Mouse (Mus musculus) CD4-positive, CD25-positive, alpha-beta regulatory T cell, adult 4 months (primary cell): ENCODE results near the gene Rxra. TPM values are rescaled to one million over a fixed set of nuclear protein-coding genes. Genes with fewer than 3 reads are reported as not detected.
A peak's percentile ranks its signal among the peaks of the same experiment; 100 is the strongest.

ENCODE experiments used
- ATAC-seq: one replicate; pipeline ENCODE4 v1.8.0; 2017
- polyA plus RNA-seq, 2 experiments: library from polyadenylated mRNA; unstranded; fragments of 100-300 nt; shearing (Covaris generic); gene quantifications; one replicate each; pipeline ENCODE4 v1.2.1; 2017

Rxra gene
- polyA plus RNA-seq, 2 experiments from 2014 or later, result 3.3 to 7.8 TPM

DNA sequence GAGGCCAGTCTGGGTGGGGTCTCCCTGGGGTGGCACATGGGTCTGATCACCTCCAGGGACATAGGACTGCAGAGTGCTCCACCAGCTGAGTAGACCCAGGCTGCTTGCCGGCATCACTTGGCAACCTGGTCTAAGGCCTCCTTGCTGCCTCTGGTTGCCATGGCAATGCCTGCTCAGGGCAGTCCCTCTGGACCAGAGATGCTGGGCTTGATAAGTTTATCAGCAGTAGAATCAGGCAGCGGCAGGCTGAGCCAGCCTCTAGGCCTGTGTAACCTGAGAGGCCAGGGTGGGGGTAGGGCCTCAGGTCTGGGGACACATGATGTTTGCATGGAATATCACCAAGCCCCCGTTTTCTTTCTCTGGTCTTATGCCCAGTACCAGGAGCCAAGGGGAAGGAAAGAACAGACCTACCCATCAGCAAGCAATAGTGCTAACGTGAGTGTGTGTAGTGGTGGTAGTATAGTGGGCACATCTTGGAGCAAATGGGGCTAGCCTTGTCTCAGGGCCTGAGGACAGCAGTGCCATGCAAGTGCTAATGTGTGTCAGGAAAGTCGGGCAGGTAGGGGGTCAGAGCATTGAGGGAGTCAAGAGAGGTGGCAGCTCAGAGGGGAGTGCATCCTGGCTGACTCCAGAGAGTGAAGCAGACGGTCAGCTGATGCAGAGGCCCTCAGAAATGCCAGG lies 88.2 kb downstream of the Rxra start:
- ATAC-seq, result no peak

DNA sequence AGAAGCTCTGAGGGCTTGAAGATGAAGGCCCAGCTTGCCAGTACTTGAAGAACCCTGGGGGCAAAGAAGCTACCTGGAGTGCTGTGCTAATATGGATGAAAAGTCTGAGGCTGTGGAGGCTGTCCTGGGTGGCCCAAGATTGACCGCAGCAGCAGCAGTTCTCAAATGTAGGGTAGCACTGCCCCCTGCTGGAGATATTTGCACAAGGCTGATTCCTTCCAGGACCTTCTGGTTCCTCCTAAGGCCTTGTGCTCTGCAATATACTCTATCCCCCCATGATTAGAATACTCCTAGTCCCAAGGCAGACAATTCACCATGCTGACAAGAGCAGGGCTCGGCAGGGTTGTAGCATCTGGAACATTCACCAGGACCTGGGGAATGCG lies 88.7 kb downstream of the Rxra start:
- peak; percentile 63 for ATAC-seq

DNA sequence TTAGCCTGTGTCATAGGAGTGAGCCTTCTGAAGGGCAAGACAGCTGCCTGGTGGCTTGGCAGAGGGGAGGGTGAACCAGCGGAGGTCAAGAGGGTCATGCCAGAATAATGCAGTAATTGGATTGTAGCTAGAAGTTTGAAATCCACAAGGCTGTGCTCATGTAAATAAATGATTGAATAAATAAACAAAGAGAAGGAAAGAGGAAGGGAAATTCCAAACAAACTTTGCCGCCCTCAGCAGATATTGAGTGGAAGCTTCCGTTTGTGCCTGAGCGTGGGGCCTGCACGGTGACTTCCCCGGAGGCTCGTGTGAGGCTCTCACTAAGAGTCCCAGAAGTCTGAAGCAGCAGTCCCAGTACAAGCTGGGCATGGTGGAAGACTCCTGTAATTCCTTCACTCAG lies 91.5 kb downstream of the Rxra start:
- ATAC-seq, result no peak

DNA sequence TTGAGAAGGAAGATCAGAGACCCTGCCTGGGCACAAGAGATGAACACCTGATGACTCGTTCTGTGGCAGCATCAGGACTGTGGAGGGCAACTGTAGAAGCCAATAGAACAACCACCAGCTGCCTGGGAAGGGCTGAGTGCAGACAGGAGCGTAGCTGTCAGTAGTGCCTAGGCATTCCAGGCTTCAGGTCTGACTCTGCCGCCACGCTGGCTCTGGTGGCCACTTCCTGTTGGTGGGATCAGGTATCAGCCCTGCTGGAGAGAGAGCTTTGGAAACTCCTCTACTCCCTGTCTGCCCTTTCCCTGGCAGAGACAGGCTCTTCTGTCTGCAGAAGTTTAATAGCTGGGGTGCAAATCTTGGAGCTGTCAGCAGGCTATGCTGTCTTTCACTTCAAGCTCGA lies 93.5 kb downstream of the Rxra start:
- no peak for ATAC-seq

DNA sequence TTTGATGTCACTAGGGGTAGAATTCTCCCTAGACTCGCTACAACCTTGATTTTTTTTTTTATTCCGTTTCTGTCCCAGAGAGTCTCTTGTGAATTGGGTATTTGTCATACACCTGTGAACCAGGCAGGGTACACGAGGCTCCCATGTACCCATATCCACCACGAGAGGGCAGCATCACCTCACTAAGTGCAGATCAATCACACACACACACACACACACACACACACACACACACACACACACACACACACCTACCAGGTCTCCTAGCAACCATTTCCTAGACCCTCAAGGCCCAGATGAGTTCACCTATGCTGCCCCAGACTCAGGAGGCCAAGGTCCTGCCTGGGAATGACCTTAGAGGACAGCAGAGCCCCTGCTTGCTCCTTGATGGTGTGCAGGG lies 94.0 kb downstream of the Rxra start:
- ATAC-seq, result no peak

DNA sequence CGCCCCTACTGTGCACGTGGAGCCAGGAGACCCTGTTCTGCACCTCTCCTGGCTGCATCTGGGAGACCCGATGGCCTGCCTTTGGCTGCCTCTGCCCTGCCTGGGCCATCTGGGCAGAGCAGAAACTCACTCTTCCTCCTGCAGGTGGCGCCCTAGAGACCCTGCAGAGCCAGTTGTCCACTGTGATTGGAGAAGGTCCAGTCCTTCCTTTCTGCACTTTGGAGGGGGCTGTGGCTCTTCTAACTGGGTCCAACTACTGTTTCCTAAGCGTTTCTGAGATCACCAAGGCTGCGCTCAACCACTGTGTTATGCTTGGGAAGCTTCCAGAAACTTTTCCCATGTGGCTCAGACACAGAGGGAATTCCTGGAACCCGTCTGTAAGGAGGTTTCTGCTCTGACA lies 95.7 kb downstream of the Rxra start:
- no peak for ATAC-seq

DNA sequence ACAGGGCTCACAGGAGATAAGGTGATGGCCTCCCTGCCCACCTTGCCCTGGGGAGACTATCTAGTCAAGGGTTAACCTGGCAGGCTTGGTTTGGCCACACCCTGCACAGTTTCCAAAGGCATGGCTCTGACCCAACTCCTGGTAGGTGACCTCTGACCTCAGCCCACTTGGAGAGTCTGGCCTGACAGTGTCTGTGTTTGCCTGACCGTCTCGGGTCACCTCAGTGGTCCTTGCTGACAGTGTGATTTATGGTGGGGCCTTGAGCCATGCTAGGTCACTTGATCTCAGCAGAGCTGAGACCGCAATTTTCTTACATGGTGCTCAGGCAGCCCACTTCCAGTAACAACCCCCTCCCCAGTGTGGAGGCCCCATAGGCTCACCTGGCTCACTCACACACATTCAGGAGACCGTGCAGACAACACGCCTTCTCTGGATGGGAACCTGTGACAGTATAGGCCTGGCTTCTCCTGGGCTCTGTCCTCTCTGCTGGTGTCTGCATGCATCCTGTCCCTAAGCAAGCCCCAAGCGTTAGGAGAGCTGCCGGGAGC lies 96.7 kb downstream of the Rxra start:
- ATAC-seq, result no peak

DNA sequence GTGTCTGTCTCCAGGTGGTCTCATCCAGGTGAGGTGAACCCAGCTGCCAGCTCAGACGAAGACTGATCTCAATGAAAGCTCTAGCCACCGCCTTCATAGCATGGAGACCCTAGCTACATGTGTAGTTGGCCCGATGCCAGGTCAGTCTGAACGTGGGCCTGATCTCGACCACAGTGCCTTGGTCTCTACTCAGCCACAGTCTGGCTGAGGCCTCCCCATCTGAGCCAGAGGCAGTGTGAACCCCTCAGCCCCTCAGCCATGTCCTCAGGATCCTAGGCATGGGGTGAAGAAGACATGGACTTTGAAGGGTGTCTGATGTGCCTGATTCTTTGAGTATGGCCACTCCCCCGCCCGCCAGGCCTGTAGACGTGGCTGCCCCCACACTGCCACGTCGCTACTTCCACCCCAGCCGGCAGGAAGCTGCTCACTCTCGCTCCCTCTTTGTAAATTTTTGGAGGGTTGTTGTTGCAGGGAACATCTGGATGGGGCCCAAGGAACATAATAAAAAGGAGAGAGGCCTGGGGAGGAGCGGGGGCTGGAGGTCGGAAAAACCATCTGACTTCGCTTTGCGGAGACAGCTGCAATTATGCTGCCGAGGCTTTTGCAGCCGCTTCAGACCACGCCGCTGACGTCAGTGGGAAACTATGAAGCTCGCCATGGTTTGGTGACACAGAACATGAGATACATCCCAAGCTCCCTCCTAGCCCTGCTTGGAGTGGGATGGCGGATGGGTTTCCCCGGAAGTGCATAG lies 97.9 kb downstream of the Rxra start:
- ATAC-seq, result no peak

DNA sequence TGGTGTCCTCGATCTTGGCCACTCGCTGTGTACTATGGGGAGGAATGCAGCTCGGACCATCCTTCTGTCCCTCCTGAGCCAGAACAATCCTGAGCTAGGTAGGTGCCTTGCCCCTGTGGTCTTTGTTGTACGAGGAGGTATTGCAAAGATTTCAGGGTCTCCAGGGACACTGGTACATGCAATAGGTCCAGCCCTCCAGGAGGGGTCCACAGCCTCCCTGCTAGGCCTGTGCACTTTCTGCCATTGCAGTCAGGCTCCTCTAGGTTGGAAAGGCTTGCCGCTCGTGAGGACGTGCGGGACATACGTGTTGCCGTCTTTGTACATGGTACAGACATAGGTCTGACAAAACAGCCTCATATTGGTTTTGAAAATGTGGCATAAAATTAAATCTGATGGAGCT lies 98.8 kb downstream of the Rxra start:
- ATAC-seq, result no peak

DNA sequence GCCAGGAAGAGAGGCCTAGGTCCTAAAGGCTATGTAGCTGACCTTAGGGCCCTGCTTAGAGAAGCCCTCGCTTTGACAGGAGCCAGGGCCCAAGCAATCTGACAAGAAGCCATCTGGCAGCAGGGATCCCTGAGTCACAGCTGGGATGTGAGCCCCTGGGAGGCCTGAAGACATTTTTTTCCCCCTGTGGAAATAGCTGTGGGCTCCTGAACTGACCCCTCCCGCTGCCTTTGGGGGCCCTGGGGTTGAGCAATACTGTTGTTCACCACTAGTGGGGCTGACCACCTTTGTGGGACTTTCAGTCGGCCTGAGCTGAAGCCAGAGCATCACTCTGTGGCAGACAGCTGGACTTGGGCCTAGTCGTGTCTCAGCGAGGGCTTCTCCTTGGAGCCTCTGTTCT lies 99.4 kb downstream of the Rxra start:
- ATAC-seq, result no peak

DNA sequence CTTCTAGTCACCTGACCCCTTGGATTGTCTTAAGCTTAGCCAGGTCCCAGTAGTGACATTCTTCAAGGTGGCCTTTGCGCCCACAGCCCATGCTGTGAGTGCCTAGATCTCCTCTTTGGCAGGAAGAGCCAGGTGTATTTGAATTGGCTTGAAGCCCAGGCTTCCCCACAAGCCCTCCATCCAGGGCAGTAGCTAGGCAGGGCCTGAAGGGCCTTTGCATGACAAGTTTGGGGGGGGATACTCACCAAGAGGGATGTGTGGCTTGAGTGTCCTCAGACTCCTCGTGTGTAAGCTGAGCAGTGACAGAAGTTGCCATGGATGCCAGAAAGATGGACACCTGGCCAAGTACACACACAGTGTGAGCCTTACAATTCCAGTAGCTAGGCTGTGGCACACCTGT lies 101.5 kb downstream of the Rxra start:
- ATAC-seq, result no peak

DNA sequence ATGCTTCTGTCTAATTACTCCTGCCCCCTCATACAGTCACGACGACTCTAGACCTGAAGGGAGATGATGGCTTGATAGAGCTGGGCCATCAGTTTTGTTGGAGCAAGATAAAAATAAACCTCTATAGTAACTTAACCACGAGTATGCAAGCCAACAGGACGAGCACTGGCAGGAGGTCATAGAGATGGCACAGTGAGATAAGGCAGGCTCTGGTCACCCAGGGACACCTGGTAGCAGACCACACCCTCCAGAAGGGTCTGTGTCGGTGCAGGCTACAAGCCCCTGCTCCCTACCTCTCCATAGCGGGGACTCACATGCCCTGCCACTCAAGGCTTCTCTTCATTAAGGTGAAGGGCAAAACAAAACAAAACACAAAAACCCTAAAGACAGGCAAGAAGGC lies 102.0 kb downstream of the Rxra start:
- no peak for ATAC-seq

DNA sequence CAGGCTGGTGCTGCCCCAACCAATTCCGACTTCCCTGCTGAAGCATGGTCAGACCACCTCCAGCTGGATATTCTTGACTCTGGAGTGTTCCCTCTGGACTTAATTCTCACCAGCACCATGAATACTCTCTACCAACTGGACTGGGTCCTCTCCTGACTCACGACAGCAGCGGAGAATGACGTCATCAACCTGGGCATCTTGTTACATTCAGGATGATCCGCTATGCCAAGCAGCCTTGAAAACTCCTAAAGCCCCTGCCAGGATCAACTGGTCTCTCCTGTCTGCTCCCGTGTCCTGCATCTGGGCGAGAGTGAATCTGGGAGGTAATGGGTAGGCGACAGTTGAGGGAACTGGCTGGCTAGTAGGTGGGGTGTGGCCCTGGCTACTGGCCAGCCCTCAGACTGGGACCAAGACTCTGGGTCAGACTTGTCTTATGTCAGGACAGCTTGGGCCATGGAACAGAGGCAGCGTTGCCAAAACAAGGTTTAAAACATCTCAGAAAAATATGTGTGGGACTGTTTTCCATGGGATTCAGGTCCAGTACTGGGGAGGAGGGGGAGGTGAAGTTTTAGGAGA lies 103.1 kb downstream of the Rxra start:
- ATAC-seq, result no peak

DNA sequence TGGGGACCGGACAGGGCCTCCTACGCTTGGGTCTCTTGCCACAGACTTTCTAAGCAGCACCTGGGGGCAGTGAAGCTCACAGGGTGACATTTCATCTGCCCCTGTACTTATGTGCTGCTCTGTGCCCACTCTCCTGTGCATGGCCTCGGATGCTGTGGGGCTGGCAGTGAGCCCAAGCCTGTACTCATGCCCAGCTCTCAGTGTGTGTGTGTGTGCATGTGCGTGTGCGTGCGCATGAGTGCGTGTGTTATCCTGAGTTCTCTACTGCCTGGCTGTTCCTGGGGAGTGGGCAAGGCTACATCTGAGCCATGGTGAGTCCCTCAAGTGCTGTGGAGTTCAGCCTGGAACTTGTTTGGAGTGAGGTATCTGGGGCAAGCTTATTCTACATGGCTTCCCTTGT lies 103.9 kb downstream of the Rxra start:
- no peak for ATAC-seq

DNA sequence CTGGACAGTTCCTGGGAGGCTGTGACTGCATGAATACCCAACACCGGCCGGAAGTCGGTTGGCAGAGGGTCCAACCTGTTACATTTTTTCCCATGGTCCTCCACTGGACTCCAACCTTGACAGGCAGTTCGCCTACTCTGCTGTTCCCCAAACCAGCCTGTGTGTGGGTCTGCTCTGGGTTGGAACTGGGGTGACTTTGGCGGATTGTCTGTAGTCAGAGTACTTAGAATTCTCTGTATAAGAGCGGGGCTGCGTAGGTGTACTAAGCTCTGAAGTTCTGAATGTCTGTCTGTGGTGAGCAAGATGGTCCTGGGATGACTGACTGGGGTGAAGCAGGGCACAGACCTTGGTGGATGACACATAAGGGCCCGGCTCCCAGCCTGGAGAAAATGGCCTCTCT lies 109.1 kb downstream of the Rxra start:
- ATAC-seq, result no peak

DNA sequence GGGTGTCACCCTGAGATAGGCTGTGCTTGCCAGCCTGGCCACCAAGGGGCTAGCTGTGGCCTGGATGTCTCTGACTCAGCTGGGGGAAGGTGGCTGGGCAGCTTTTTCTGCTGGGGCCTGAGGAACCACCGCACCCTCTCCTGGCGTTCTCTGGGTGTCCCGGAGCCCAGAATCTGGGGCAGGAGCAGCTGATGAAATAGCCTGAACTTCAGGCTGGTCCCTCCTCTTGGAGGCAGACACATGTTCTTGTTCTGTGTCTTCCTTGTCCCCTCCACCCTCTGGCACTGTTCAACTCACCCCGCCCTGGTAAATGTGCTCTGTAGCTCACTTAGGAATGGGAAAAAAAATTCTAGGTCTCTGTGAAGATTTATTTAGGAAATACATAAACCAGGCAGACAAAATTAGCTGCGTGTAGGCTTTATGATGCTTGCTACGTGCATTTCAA lies 109.8 kb downstream of the Rxra start:
- no peak for ATAC-seq

DNA sequence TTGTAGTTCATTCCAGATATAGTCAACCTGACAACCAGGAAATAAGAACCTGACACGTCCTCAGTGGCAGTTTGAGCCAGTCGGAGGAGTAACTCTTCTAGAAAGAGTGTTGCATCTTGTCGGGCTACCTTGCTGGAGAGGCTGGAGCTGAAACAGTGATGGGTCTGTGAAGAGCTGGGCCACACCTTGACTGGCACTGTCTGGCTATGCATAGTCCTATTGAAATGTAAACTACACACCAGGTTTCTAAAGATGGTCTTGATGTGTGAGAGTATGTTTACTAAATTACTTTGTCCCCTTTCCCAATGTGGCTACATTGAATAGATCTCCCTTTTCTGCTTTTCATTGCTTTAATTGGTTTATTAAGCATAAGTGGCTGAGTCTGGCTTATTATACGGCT lies 115.3 kb downstream of the Rxra start:
- ATAC-seq, result no peak

DNA sequence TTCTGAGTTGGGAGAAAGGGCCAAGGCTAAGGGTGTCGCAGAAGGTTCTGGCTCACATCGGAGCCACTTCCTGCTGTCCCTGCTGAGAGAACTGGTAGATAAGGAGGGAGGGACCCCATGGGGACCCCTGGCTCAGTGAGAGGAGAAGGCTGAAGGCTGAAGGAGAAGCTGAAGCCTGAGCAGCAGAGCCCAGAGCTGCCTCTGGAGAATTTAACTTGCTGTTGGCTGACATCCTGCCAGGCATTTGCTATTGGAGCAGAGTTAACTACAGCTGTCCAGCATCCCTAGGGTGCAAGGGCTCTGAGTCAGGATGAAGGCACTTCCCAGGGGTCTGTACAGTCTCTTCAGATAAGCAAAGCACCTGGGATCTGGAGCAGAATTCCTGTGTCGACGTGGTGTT lies 122.8 kb downstream of the Rxra start:
- no peak for ATAC-seq

DNA sequence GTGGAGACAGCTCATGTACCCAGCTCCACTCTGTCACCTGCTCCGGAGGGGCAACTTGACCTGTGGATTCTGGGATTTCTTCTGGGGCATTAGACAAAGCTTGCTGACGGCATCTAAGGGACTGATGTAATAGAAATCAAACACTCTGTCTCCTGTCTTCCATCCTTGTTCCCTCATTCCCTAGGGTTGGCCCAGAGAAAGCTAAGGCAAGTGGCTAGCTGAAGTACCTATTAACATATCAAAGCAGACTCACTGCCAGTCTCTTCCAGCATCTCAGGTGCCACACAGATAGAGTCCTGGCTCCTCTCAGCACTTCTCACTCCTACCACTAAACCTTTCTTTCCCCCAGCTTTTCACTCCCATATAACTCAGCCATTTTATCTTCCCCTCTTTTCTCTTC lies 124.8 kb downstream of the Rxra start:
- ATAC-seq, result no peak

DNA sequence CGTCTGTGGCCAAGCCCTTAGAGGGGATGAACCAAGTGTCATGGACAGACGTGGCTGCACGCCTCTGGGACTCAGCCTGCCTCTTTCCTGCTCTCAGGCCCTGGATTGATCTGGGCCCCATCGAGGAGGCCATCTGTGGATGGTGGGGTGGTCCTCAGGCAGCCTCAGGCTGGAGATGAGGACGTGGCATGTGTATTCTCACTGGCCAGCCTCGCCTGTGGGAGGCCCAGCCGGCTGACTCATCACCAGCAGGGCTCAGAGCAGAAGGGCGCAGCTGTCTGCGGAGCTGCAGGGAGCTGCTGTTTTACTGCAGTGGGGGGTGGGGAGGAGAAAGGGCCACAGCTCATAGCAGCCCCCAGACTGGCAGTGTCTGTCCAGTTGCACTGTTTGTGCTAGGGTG lies 126.3 kb downstream of the Rxra start:
- no peak for ATAC-seq

DNA sequence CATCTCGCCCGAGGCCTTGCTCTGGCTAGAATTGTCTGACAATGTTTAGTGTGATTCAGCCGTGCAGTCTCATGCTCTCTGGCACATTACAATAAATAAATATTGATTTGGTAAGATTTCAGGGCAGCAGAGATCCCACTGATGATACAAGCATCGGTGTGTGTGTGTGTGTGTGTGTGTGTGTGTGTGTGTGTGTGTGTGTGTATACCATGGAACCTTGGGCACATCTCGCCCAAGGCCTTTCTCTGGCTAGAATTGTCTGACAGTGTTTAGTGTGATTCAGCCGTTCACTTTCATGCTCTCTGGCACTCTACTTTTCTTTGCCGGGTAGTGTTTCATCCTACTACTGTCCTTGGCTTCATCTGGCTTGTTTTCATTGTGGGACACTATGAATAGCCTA lies 130.5 kb downstream of the Rxra start:
- no peak for ATAC-seq

DNA sequence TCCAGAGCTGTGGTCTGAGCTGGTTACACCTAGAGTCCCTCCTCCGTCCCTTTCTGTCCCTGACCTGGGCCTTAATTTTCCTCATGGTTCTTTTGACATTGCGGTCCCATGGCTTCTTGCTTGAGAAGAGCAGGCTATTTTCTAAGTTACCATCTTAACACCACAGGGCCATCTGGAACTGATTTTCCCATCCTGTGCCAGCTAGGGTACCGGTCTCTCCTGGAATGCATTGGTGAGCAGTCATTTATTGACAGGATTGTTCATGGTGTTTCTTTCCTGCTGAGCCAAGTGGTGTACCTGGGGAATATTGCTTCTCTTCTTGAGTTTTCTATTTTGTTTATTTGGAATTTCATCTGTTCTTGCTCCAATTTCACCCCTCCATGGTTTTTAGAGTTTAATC lies 131.4 kb downstream of the Rxra start:
- ATAC-seq, result no peak

DNA sequence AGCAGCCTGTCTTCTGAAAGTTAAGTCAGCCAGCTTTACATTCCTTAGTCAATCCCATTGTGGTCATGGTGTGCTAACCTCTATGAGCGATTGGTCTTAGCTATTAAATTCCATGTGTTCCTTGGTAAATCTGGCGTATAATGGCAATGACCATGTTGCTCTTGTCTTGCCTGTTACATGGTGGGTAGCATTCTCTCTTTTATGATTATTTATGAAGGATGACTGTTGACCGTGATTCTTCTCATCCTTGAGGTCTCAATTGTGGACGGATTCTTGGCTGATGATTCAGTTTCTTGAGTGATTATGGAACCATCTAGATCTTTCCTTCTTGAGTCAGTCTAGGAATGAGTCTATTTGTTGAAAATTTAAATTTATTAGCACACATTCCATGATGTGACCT lies 133.7 kb downstream of the Rxra start:
- ATAC-seq, result no peak
